Mouse (Mus musculus): ENCODE results near the gene Naa11.
A peak's percentile ranks its signal among the peaks of the same experiment; 100 is the strongest.

Naa11 gene

DNA sequence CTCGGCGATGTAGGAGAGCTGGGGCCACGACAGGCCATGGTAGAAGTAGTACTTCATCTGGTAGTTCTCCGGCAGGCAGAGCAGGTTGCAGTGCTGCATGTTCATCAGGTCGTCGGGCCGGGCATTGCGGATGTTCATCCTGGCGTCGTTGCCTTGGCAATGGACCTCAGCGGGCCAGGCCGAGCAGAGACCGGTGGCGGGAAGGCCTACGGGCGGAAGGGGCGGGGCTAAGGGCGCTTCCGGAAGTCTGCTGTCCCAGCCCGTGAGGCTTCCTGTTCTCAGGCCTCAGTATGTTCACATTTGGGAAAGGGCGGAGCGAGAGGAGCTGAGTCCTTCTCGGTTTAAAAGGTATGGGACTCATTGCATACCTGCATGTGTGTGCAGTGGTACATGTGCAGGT is at the start of gene Naa11:
Gene Naa11, minus strand, starts transcription at position 220 of the 400 bp plus-strand sequence.
- no peak for DNase-seq

DNA sequence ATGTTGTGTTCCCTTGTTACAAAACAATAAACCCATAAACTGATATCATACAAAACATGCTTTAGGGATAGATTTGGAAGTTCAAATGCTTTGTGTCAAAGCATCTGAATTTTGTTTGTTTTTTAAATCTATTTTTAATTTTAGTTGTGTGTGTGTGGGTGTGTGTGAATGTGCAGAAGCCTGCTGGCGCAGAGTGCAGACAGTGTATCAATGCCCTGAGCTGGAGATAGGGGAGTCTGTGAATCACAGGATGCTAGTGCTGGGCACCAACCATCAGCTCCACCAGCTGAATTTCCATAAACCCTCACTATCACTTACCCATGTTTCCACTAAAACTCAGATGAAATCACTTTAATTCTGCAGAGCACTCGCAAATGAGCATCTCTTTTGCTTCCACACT is 40.3 kb upstream of the Naa11 start:
- no peak for DNase-seq

GRCm38 (mm10) chr5:97429976-97430375 is 37.8 kb upstream of the Naa11 start:
- no peak for DNase-seq

GRCm38 (mm10) chr5:97421669-97422068 is 29.5 kb upstream of the Naa11 start:
- DNase-seq, result no peak

DNA sequence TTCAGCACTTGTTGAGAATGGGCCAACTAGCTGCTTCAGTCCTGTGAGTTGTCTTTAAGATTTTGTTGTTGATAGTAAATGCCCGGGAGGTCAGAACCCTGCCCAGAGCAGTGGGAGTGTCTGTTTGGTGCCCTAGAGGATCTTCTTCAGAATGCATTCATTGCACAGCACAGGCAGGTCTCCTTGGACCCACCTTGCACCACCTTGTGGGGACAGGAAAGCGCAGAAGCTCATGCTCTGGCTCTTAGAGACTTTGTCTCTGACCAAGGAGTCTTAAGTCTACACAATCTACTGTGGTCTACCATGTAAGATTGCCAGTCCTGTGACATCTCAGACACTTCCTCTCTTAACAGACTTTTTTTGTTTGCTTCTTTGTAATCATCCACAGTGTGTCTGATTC is 25.0 kb upstream of the Naa11 start:
- no peak for DNase-seq

GRCm38 (mm10) chr5:97415837-97416236 is 23.7 kb upstream of the Naa11 start:
- DNase-seq, result no peak

DNA sequence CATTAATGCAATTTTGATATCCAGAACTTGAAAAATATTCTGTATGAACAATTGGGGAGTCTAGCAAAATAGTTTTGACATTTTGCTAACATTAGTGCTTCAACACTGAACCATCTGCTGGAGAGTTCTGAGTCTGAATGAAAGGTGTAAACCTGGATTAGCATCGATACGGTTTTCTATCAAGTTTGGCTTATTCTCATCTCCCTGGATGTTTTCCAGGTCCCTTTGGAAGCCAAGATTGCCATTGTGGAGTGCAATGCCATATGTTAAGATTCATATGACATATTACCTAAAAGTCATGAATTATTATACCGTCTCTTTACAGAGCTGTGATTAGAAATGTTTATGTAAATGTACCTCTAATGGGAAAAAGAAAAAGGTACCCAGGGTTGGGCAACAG is 21.5 kb upstream of the Naa11 start:
- peak; percentile 9 for DNase-seq

- DNase-seq, result no peak
Measured at GRCm38 (mm10) chr5:97410190-97410589, 18.0 kb upstream of the Naa11 start.

GRCm38 (mm10) chr5:97409234-97409704 is 17.1 kb upstream of the Naa11 start:
- DNase-seq, result no peak

- no peak for DNase-seq
Measured at GRCm38 (mm10) chr5:97401042-97401441, 8.9 kb upstream of the Naa11 start.

GRCm38 (mm10) chr5:97397585-97397984 is 5.4 kb upstream of the Naa11 start:
- no peak for DNase-seq

- DNase-seq, result no peak
Measured at GRCm38 (mm10) chr5:97387622-97388021, 4.6 kb downstream of the Naa11 start.

DNA sequence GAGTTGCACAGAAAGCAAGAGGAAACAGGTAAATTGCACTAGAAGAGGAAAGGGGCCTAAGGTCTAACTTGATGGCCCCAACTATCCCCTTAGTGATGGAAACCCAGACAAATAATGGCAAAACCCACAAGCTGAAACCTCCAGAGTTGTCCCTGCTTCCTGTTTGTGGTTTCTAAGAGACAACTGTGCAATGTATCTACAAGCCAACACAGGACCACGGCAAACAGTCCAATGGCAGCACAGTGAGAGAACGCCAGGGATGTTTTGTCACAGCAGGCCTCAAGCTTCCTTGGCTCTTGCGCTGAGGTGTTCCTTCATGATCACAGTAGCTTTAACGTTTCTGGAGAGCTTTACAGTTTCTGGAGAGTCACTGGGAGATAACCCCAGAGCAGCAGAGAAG is 7.8 kb downstream of the Naa11 start:
- DNase-seq, result no peak

DNA sequence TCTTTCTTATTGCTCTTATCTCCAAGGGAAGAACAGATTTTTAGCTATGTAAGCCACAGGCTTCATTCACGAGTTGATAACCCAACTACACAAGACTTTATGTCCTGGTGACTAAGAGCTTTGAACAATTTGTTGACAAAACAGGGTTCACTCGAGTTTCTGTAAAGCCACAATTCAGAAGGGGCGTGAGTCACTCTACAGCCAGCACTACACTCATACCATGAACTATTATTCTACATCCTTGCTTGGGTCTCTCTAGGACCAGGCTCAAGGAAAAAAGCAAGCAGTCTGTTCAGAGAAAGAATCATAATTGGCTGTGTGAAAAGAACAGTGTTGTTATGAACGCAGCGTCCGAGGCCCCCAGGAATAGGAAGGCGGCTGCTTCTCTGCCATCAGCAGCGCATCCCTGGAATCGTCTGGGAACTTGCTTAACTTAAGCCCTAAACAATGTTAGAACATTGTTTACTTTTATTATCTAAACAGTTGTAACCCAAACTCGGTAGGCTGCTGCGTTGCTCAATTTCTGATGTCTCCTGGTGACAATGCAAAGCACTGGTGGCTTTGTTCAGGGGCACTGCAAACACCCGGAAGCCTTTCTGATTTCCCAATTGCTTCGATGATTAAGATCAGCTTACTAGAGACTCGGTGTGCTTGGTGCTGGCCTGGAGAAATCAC is 9.5 kb downstream of the Naa11 start:
- DNase-seq, result no peak

GRCm38 (mm10) chr5:97379976-97380375 is 12.2 kb downstream of the Naa11 start:
- no peak for DNase-seq

GRCm38 (mm10) chr5:97364781-97365180 is 27.4 kb downstream of the Naa11 start:
- peak; percentile 29 for DNase-seq

- DNase-seq, result no peak
Measured at GRCm38 (mm10) chr5:97364252-97364651, 27.9 kb downstream of the Naa11 start.

- DNase-seq, result no peak
Measured at GRCm38 (mm10) chr5:97362539-97362938, 29.6 kb downstream of the Naa11 start.

- DNase-seq, result no peak
Measured at GRCm38 (mm10) chr5:97359104-97359503, 33.1 kb downstream of the Naa11 start.

GRCm38 (mm10) chr5:97356135-97356534 is 36.0 kb downstream of the Naa11 start:
- no peak for DNase-seq

GRCm38 (mm10) chr5:97355152-97355551 is 37.0 kb downstream of the Naa11 start:
- DNase-seq, result no peak

DNA sequence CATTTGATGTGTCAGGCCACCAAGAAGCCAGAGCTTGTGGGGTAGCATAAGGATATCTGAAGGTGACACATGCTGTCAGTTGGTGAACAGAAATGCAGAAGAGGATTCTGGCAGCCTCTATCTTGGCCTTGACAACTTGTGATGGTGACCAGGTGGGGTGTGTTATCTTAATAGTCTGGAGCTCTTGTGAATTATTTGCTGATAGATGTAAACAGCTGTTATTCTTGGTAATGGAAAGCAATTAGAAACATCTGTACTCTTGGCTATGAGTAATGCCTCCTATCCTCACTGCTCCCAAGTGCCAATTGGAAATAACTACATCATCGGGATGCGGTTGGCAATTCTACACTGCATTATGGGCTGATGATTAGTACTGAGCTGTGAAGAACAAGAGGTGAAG is 43.4 kb downstream of the Naa11 start:
- DNase-seq, result no peak

DNA sequence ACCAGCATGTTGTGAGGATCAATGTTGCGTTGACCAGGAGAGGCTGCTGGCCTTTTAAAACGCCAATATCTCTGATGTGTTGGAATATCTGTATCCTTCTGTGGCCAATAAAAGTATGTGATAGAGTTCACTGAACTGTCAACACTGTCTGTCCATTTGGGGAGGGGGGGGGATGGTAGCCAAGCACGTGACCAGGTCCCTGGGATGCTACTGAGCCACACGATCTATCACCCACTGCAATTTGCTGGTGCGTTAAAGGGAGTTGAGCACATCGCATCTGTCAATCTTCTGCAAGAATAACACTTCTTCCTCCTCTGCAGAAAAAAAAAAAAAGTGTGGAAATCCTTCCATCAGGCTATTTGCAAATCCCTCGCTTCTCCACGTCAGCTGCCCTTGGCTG is 43.9 kb downstream of the Naa11 start:
- no peak for DNase-seq

DNA sequence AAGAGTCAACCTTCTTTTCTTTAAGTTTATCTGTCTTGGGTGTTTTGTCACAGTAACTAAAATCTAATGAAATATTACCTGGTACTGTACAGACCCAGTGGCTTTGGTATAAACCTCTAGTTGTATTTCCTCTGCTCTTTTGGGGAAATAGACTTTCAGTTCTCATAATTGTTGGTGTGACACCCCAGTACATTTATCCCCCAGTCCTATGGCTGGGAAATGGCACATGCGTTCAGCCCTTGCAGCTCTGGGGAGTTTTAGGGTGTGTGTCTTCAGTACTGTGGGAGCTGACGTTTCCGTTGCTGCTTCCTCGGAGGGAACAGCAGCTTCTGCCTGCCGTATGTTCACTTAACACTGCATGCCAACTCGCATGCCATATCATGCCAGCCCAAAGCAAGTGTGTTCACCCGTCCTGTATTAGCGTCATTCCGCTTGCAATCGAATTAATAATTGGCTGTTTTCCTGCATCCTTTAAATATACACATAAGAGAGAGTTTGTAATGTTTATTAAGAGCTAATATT is 46.4 kb downstream of the Naa11 start:
- peak; percentile 32 for DNase-seq

GRCm38 (mm10) chr5:97345129-97345528 is 47.0 kb downstream of the Naa11 start:
- DNase-seq, result no peak
